Mouse (Mus musculus): ENCODE data around the gene Tubb5. TPM values are rescaled to one million over a fixed set of nuclear protein-coding genes. Genes with fewer than 3 reads are reported as not detected.

Gene Tubb5
- polyA plus RNA-seq (2017; shearing (Covaris generic)) = 130 TPM

DNA sequence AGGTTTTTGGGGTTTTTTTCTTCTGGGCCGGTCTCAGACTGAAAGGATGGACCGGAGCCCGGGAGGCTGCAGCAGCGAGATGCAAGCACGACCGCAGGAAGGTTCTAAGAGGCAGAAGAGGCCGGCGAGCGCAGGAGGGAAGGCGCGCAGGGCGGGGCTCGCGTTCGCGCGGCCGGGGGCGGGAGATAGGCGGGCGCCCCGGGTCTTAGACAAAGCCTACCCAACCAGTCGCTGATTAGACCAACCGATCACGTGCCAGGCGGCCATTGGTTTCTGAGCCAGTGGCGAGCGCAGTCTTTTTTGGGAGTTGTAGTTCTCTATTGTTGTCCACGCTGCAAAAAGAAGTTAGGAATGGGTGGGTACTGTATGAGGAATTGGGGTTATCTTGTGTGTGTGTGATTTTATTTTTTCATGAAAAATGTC, at the start of gene Tubb5:
Gene Tubb5, minus strand, starts transcription at position 185 of the 423 bp plus-strand sequence.

DNA sequence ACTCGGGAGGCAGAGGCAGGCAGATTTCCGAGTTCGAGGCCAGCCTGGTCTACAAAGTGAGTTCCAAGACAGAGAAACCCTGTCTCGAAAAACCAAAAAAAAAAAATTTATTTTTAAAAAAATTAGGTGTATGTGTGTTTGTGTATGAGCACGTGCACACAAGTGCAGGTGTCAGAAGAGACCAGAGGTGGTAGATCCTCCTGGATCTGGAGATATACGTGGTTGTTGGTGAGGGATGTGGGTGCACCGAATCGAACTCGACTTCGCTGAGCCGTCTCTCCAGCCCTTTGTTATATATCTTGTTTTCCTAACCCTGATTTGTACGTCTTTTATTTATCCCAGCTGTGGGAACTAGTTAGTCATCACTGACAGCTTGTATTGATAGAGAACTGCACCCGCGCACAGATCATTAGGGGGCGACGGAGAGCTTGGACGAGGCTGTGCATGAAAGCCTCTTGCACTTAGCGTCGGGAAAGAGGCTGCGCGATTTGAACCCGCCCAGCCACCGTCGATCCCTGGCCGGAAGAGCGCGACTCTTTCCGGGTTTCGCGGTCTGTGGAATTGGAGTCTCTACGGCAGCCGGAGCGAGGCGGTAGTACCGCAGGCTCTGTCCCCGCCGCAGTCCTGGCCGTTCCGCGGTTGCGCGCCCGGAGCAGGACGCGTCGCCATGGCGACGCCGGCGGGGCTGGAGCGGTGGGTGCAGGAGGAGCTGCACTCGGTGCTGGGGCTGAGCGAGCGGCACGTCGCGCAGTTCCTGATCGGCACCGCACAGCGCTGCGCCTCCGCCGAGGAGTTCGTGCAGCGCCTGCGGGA, 41.3 kb upstream of the Tubb5 start, which contains the start of gene Dhx16:
Gene Dhx16, plus strand, starts transcription at position 575 of the 813 bp plus-strand sequence.

DNA sequence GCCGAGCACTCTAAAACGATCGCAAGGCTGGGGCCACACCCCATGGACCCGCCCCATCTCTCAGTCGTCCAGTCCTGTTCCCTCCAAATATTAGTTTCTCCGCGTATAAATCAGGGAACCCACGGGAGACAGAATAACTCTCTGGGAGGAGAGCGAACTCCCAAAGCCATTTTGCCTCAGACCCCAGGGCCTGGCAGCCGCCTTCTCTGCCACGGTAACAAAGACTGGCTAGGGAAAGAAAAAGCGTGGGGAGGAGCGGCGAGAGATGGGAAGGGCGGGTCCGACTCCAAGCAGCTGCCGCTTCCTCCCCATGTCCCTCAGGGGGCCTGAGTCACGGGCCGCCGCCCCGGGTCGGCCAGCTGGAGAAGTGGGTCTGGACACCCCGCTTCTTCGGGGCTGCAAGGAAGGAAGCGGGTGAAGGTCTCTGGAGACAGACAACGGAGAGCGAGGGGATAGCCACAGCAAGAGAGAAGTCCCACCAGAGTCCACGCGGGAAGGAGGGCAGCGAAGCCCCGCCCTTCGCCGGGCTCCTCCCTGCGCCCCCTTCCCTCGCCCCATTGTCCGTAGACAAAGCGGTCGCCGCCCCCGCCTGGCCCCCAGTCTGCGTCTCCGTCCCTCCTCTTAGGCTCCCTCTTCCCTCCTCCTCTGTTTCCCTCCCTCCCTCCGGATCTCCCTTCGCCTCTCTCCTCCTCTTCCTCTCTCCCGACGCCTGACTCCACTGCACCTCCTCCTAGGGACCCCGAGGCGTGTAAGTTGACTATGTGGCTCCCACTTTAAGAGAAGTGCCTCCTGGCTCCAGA, 27.6 kb upstream of the Tubb5 start, which contains the start of gene Ppp1r18:
Gene Ppp1r18, plus strand, starts transcription at position 113 of the 800 bp plus-strand sequence.

GRCm38 (mm10) chr17:35861198-35861857, 23.2 kb upstream of the Tubb5 start, which contains the start of gene Nrm:
TSS of gene Nrm (plus strand) at chr17:35861318.

GRCm38 (mm10) chr17:35841076-35841950, 3.2 kb upstream of the Tubb5 start, which contains the start of gene Mdc1:
TSS of gene Mdc1 (plus strand) at chr17:35841515.

DNA sequence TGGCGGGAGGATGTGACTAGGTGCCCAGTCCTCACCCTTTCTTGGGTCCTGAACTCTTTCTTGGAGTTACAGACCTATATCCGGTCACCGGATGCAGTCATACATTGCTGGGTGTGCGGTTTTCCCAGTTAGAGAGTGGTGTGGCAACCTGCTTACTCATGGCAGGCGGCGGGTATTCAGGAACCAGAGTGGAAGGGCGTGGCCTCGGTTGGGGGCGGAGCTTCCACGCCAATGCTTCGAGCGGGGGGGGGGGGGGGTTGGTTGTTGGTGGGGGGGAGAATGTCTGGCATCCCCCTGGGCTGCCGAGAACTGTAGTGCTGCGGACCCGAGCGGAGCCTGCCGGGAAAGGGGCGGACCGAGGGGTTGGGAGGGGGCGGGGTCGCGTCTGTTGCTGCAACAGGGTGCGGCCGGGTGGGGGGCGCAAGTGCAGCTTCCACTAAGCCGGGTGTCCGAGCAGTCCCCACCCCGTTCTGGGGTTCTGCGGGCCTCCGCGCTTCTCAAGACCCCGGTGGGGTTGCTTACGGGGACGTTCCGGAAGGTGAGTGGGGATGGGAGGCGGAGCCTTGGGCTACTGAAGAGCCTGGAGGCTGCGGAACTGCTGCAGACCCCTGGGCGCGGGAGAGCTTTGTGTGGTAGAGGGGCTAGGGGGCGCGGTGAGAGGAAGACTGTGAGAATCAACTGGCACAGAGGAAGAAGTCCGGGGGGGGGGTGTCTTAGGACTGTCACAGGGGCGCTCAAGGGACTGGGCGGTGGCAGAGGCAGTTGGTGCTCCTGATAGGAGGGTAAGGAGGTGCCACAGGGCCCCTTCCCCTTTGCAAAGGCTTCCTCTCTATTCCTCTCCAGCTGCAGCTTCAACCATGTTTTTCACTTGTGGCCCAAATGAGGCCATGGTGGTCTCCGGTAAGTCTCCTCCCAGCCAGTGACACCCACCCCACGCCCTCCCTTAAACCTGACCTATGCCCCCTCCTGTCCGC, 14.9 kb downstream of the Tubb5 start, which contains the start of gene Flot1:
Gene Flot1, plus strand, starts transcription at position 267 of the 974 bp plus-strand sequence.

DNA sequence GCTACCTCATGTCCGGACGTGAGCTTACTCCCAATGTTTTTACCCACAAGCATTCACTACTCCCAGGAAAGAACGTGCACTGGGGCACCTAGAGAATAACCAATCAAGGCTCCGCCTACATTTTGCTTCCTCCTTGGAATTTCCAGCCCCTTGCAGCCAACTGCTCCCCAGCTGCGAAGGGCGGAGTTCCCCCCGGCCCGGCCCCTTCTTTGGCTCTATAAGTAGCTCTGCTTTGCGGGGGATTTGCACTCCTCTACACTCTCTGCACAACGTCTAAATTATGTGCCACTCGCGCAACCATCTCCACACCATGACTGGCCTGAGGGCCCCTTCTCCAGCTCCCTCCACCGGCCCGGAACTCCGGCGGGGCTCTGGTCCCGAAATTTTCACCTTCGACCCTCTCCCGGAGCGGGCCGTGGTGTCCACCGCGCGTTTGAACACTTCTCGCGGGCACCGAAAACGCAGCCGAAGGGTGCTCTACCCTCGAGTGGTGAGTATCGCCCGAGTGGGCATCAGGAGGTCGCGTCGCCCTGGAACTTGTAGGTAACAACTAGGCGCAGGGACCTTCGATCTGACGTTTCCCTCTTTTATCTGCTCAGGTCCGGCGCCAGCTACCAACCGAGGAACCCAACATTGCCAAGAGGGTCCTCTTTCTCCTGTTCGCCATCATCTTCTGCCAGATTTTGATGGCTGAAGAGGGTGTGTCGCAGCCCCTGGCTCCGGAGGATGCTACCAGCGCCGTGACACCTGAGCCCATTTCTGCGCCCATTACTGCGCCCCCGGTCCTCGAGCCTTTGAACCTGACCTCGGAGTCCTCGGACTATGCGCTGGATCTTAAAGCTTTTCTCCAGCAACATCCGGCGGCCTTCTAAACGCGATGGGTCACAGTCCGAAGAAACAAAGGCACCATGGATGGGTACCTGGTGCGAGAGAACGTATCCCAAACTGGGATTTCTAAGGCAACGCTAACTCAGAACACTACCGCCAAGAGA, 16.4 kb downstream of the Tubb5 start, which contains the start of gene Ier3:
Gene Ier3, plus strand, starts transcription at position 246 of the 992 bp plus-strand sequence.

Other genes with a start within 250 kb of the Tubb5 start
- gene Sfta2, start 236.8 kb downstream of the Tubb5 start, polyA plus RNA-seq (2017; shearing (Covaris generic)) = not detected
- not detected for gene Gm9573, start 211.7 kb downstream of the Tubb5 start, polyA plus RNA-seq (2017; shearing (Covaris generic))
- gene Mucl3, start 194.6 kb downstream of the Tubb5 start, polyA plus RNA-seq (2017; shearing (Covaris generic)) = not detected
- gene Vars2, start 170.7 kb downstream of the Tubb5 start, polyA plus RNA-seq (2017; shearing (Covaris generic)) = 42.1 TPM
- gene Gtf2h4, start 164.6 kb downstream of the Tubb5 start, polyA plus RNA-seq (2017; shearing (Covaris generic)) = 28.8 TPM
- gene Ddr1, start 133.7 kb downstream of the Tubb5 start, polyA plus RNA-seq (2017; shearing (Covaris generic)) = 5.8 TPM
- 1.9 TPM for gene Ier3, start 16.6 kb downstream of the Tubb5 start, polyA plus RNA-seq (2017; shearing (Covaris generic))
- gene Flot1, start 15.1 kb downstream of the Tubb5 start, polyA plus RNA-seq (2017; shearing (Covaris generic)) = 46.0 TPM
- gene Mdc1, start 3.2 kb upstream of the Tubb5 start, polyA plus RNA-seq (2017; shearing (Covaris generic)) = 21.6 TPM
- 32.8 TPM for gene Nrm, start 23.0 kb upstream of the Tubb5 start, polyA plus RNA-seq (2017; shearing (Covaris generic))
- gene Ppp1r18, start 27.3 kb upstream of the Tubb5 start, polyA plus RNA-seq (2017; shearing (Covaris generic)) = 685 TPM
- gene Dhx16, start 41.5 kb upstream of the Tubb5 start, polyA plus RNA-seq (2017; shearing (Covaris generic)) = 23.4 TPM
- 25.8 TPM for gene 2310061I04Rik, start 59.1 kb upstream of the Tubb5 start, polyA plus RNA-seq (2017; shearing (Covaris generic))
- 26.7 TPM for gene Atat1, start 71.8 kb upstream of the Tubb5 start, polyA plus RNA-seq (2017; shearing (Covaris generic))
- 99.2 TPM for gene Mrps18b, start 78.1 kb upstream of the Tubb5 start, polyA plus RNA-seq (2017; shearing (Covaris generic))
- 62.7 TPM for gene Ppp1r10, start 78.1 kb upstream of the Tubb5 start, polyA plus RNA-seq (2017; shearing (Covaris generic))
- 163 TPM for gene Abcf1, start 131.5 kb upstream of the Tubb5 start, polyA plus RNA-seq (2017; shearing (Covaris generic))
- 13.7 TPM for gene Gnl1, start 141.5 kb upstream of the Tubb5 start, polyA plus RNA-seq (2017; shearing (Covaris generic))
- gene Prr3, start 141.9 kb upstream of the Tubb5 start, polyA plus RNA-seq (2017; shearing (Covaris generic)) = 23.8 TPM
- 28.1 TPM for gene H2-T24, start 182.3 kb upstream of the Tubb5 start, polyA plus RNA-seq (2017; shearing (Covaris generic))
- 779 TPM for gene H2-T23, start 194.5 kb upstream of the Tubb5 start, polyA plus RNA-seq (2017; shearing (Covaris generic))
- gene H2-T22, start 204.4 kb upstream of the Tubb5 start, polyA plus RNA-seq (2017; shearing (Covaris generic)) = 262 TPM
- 0.65 TPM for gene Gm6034, start 204.7 kb upstream of the Tubb5 start, polyA plus RNA-seq (2017; shearing (Covaris generic))
- not detected for gene Gm11127, start 220.1 kb upstream of the Tubb5 start, polyA plus RNA-seq (2017; shearing (Covaris generic))

Data from CD4-positive, CD25-positive, alpha-beta regulatory T cell, adult 9 weeks (primary cell).